Mouse (Mus musculus): ENCODE data around the gene Mrpl51. TPM values are rescaled to one million over a fixed set of nuclear protein-coding genes. Genes with fewer than 3 reads are reported as not detected.

The Mrpl51 gene
- 10 to 100 TPM; 70.4 to 73.6 TPM for total RNA-seq (2021)

- intact Hi-C loops (cut with DNase I), result loop anchor here (1.0 kb wide), 1 partner anchor 24 kb away; the partner anchor contains the start of gene Vamp1
- DNase-seq (ENCODE audit: low spot score in 2 of 2), result peak; percentile 98 to 99
These were observed at the start of gene Mrpl51, which contains the start of gene Ncapd2 for GRCm38 (mm10) chr6:125191332-125192015. Gene Mrpl51 (plus strand): TSS chr6:125191801. Gene Ncapd2 (minus strand): TSS chr6:125191701.

GRCm38 (mm10) chr6:125142436-125142835 is 49.2 kb upstream of the Mrpl51 start:
- intact Hi-C loops (cut with DNase I), result no loop called here
- no peak for DNase-seq (ENCODE audit: low spot score in 2 of 2)

- intact Hi-C loops (cut with DNase I), result no loop called here
- no peak for DNase-seq (ENCODE audit: low spot score in 2 of 2)
These were observed 48.5 kb upstream of the Mrpl51 start for GRCm38 (mm10) chr6:125143128-125143527.

GRCm38 (mm10) chr6:125143904-125144303 is 47.7 kb upstream of the Mrpl51 start:
- DNase-seq (ENCODE audit: low spot score in 2 of 2), result no peak
- intact Hi-C loops (cut with DNase I), result no loop called here

GRCm38 (mm10) chr6:125145001-125145400 is 46.6 kb upstream of the Mrpl51 start, which contains the start of gene Iffo1:
Gene Iffo1 (plus strand): TSS chr6:125145241.
- DNase-seq (ENCODE audit: low spot score in 2 of 2), result peak; percentile 92 to 97

GRCm38 (mm10) chr6:125145479-125145951 is 46.1 kb upstream of the Mrpl51 start:
- intact Hi-C loops (cut with DNase I), result loop anchor here (5.0 kb wide), 2 partner anchors 72 to 127 kb away; partner anchors contain the start of gene Vamp1
- peak; percentile 41 to 53 for DNase-seq (ENCODE audit: low spot score in 2 of 2)

More at GRCm38 (mm10) chr6:125145001-125145400, 46.6 kb upstream of the Mrpl51 start, which contains the start of gene Iffo1:
- intact Hi-C loops (cut with DNase I), result loop anchor here (5.0 kb wide), 2 partner anchors 72 to 127 kb away; partner anchors contain the start of gene Vamp1

GRCm38 (mm10) chr6:125146148-125146547 is 45.5 kb upstream of the Mrpl51 start:
- DNase-seq (ENCODE audit: low spot score in 2 of 2), result peak; percentile 31 to 68
- intact Hi-C loops (cut with DNase I), result loop anchor here (5.0 kb wide), 2 partner anchors 71 to 126 kb away; partner anchors contain the start of gene Vamp1

- peak; percentile 53 to 65 for DNase-seq (ENCODE audit: low spot score in 2 of 2)
These were observed 44.8 kb upstream of the Mrpl51 start for GRCm38 (mm10) chr6:125146797-125147196.

GRCm38 (mm10) chr6:125147329-125147728 is 44.3 kb upstream of the Mrpl51 start:
- intact Hi-C loops (cut with DNase I), result loop anchor here (5.0 kb wide), 2 partner anchors 70 to 125 kb away; partner anchors contain the start of gene Vamp1
- peak in 1 of 2 experiments; percentile 39 for DNase-seq (ENCODE audit: low spot score in 2 of 2)

More at GRCm38 (mm10) chr6:125146797-125147196, 44.8 kb upstream of the Mrpl51 start:
- intact Hi-C loops (cut with DNase I), result loop anchor here (5.0 kb wide), 2 partner anchors 71 to 126 kb away; partner anchors contain the start of gene Vamp1

- DNase-seq (ENCODE audit: low spot score in 2 of 2), result peak; percentile 57 to 79
- intact Hi-C loops (cut with DNase I), result loop anchor here (2.0 to 5.0 kb wide), 3 partner anchors 16 to 124 kb away; partner anchors contain the start of gene Vamp1
These were observed 43.2 kb upstream of the Mrpl51 start for GRCm38 (mm10) chr6:125148251-125148925.

GRCm38 (mm10) chr6:125148926-125149568 is 42.6 kb upstream of the Mrpl51 start:
- DNase-seq (ENCODE audit: low spot score in 2 of 2), result peak; percentile 60 to 78
- intact Hi-C loops (cut with DNase I), result loop anchor here (2.0 to 5.0 kb wide), 3 partner anchors 16 to 123 kb away; partner anchors contain the start of gene Vamp1

- no peak for DNase-seq (ENCODE audit: low spot score in 2 of 2)
These were observed 42.0 kb upstream of the Mrpl51 start for GRCm38 (mm10) chr6:125149569-125149950.

GRCm38 (mm10) chr6:125152212-125153017 is 39.2 kb upstream of the Mrpl51 start:
- DNase-seq (ENCODE audit: low spot score in 2 of 2), result peak in 1 of 2 experiments; percentile 26
- intact Hi-C loops (cut with DNase I), result no loop called here

More at GRCm38 (mm10) chr6:125149569-125149950, 42.0 kb upstream of the Mrpl51 start:
- intact Hi-C loops (cut with DNase I), result loop anchor here (2.0 to 5.0 kb wide), 3 partner anchors 15 to 123 kb away; partner anchors contain the start of gene Vamp1

GRCm38 (mm10) chr6:125153018-125153389 is 38.6 kb upstream of the Mrpl51 start:
- intact Hi-C loops (cut with DNase I), result no loop called here

GRCm38 (mm10) chr6:125153682-125154081 is 37.9 kb upstream of the Mrpl51 start:
- intact Hi-C loops (cut with DNase I), result no loop called here
- no peak for DNase-seq (ENCODE audit: low spot score in 2 of 2)

More at GRCm38 (mm10) chr6:125153018-125153389, 38.6 kb upstream of the Mrpl51 start:
- DNase-seq (ENCODE audit: low spot score in 2 of 2), result no peak

GRCm38 (mm10) chr6:125154550-125154949 is 37.1 kb upstream of the Mrpl51 start:
- DNase-seq (ENCODE audit: low spot score in 2 of 2), result no peak
- intact Hi-C loops (cut with DNase I), result no loop called here

- DNase-seq (ENCODE audit: low spot score in 2 of 2), result no peak
- intact Hi-C loops (cut with DNase I), result no loop called here
These were observed 36.3 kb upstream of the Mrpl51 start for GRCm38 (mm10) chr6:125155262-125155661.

- intact Hi-C loops (cut with DNase I), result no loop called here
- DNase-seq (ENCODE audit: low spot score in 2 of 2), result no peak
These were observed 35.1 kb upstream of the Mrpl51 start for GRCm38 (mm10) chr6:125156491-125156890.

All from left cerebral cortex, postnatal 25 days (tissue).